Mouse (Mus musculus) small intestine, adult 2 months (tissue): ENCODE data around the gene Zkscan2. TPM values are rescaled to one million over a fixed set of nuclear protein-coding genes. Genes with fewer than 3 reads are reported as not detected.

Source experiments
- H3K27ac ChIP-seq: fragments of 200-500 bp; 2 replicates; pipeline ENCODE4 v1.5.1; 2012; ENCODE audit warnings: low read depth, low read length, control low read depth, inconsistent platforms; ENCODE audit not compliant: insufficient read depth
- H3K27me3 ChIP-seq: fragments of 200-500 bp; 2 replicates; pipeline ENCODE4 v1.6.1; 2012; ENCODE audit warnings: mild to moderate bottlenecking, moderate library complexity, low read length, inconsistent platforms; ENCODE audit not compliant: control insufficient read depth, insufficient read depth
- H3K36me3 ChIP-seq: fragments of 200-500 bp; 2 replicates; pipeline ENCODE4 v1.6.1; 2012; ENCODE audit warnings: mild to moderate bottlenecking, low read length, control low read depth, inconsistent platforms; ENCODE audit not compliant: control insufficient read depth, insufficient read depth
- H3K4me1 ChIP-seq: fragments of 200-500 bp; 2 replicates; pipeline ENCODE4 v1.6.1; 2012; ENCODE audit warnings: low read length, inconsistent platforms, mixed read lengths; ENCODE audit not compliant: control insufficient read depth, insufficient read depth, insufficient read length
- H3K4me3 ChIP-seq: fragments of 200-500 bp; 2 replicates; pipeline ENCODE4 v1.5.1; 2012; ENCODE audit warnings: low read depth, mild to moderate bottlenecking, control low read depth, inconsistent platforms, low read length, moderate library complexity
- CTCF ChIP-seq: fragments of 200-500 bp; IDR thresholded peaks from 2 replicates; pipeline ENCODE4 v1.5.1; 2012; ENCODE audit warnings: low read depth, mild to moderate bottlenecking, control low read depth, inconsistent platforms, low read length, moderate library complexity, mixed read lengths; ENCODE audit not compliant: insufficient replicate concordance, insufficient read length; ENCODE audit errors: extremely low read depth
- POLR2A ChIP-seq: fragments of 200-500 bp; IDR thresholded peaks from 2 replicates; pipeline ENCODE4 v1.6.1; 2012; ENCODE audit warnings: low read depth, mild to moderate bottlenecking, control low read depth, inconsistent platforms, low read length, moderate library complexity
- WGBS: fragments of 180-500 bp; shearing (Covaris S2); methylation state at CpG from one replicate; pipeline ENCODE4 v1.1.7; 2018; 5-methylcytosine and 5-hydroxymethylcytosine counted together
- polyA plus RNA-seq: library from polyadenylated mRNA; depleted of rRNA; stranded (reverse); fragments of >200 nt; gene quantifications from 2 replicates; pipeline ENCODE4 v1.2.3, GENCODE M21; 2012; rRNA removed

Zkscan2 gene
- polyA plus RNA-seq, result 0.01 and 0.03 TPM in 2 replicates

- Histone ChIP-seq H3K4me1 (peaks cover 7% of the 10 kb centered on the region; the same call in 1 of the 2 replicates), H3K36me3 (no peaks in the 10 kb centered on the region), H3K27me3 (peaks cover 10% of the 10 kb centered on the region), H3K4me3 (peak within 1 kb of the TSS; percentile 53), H3K27ac (no peak within 1 kb of the TSS)
- TF ChIP-seq POLR2A (no peak), CTCF (no peak)
- WGBS, result 3% methylated on average over 71 of the region's 71 CpGs
Measured at GRCm38 (mm10) chr7:123500239-123501219, at the start of gene Zkscan2. Zkscan2 (minus strand) TSS chr7:123500449.

GRCm38 (mm10) chr7:123529190-123529589, 28.9 kb upstream of the Zkscan2 start:
- no peaks in the 10 kb centered on the region for H3K36me3 ChIP-seq
- H3K4me1 ChIP-seq, result no peaks in the 10 kb centered on the region
- H3K4me3 ChIP-seq, result no peak overlapping the region
- no peaks in the 10 kb centered on the region for H3K27me3 ChIP-seq
- TF ChIP-seq CTCF (no peak), POLR2A (no peak)
- WGBS, result 69% methylated on average over 3 of the region's 3 CpGs
- no peak overlapping the region for H3K27ac ChIP-seq

- TF ChIP-seq POLR2A, result no peak
- TF ChIP-seq CTCF, result no peak
- Histone ChIP-seq H3K36me3 (no peaks in the 10 kb centered on the region), H3K27ac (no peak overlapping the region), H3K4me1 (no peaks in the 10 kb centered on the region), H3K4me3 (no peak overlapping the region), H3K27me3 (no peaks in the 10 kb centered on the region)
- WGBS, result 48% methylated on average over 10 of the region's 10 CpGs
Measured at GRCm38 (mm10) chr7:123525761-123526160, 25.5 kb upstream of the Zkscan2 start.

GRCm38 (mm10) chr7:123524218-123524861, 24.1 kb upstream of the Zkscan2 start:
- no peak for TF ChIP-seq POLR2A
- peak; percentile 56; the same call in 1 of the 2 replicates for TF ChIP-seq CTCF
- no peak overlapping the region for H3K27ac ChIP-seq
- 18% methylated on average over 8 of the region's 8 CpGs for WGBS
- H3K4me3 ChIP-seq, result no peak overlapping the region
- H3K36me3 ChIP-seq, result no peaks in the 10 kb centered on the region
- no peaks in the 10 kb centered on the region for H3K4me1 ChIP-seq
- no peaks in the 10 kb centered on the region for H3K27me3 ChIP-seq

GRCm38 (mm10) chr7:123507946-123508345, 7.7 kb upstream of the Zkscan2 start:
- H3K4me3 ChIP-seq, result no peak overlapping the region
- no peak for TF ChIP-seq POLR2A
- no peak for TF ChIP-seq CTCF
- H3K36me3 ChIP-seq, result no peaks in the 10 kb centered on the region
- no peaks in the 10 kb centered on the region for H3K27me3 ChIP-seq
- H3K4me1 ChIP-seq, result no peaks in the 10 kb centered on the region
- no peak overlapping the region for H3K27ac ChIP-seq
- 84% methylated on average over 7 of the region's 7 CpGs for WGBS

GRCm38 (mm10) chr7:123503358-123503757, 3.1 kb upstream of the Zkscan2 start:
- H3K27me3 ChIP-seq, result peaks cover 10% of the 10 kb centered on the region
- TF ChIP-seq POLR2A (no peak), CTCF (no peak)
- H3K27ac ChIP-seq, result no peak overlapping the region
- peaks cover 7% of the 10 kb centered on the region; the same call in 1 of the 2 replicates for H3K4me1 ChIP-seq
- H3K4me3 ChIP-seq, result no peak overlapping the region
- no peaks in the 10 kb centered on the region for H3K36me3 ChIP-seq
- WGBS, result 19% methylated on average over 1 of the region's 1 CpGs
